Mouse (Mus musculus): ENCODE results near the gene Ppp1ca.

DNA sequence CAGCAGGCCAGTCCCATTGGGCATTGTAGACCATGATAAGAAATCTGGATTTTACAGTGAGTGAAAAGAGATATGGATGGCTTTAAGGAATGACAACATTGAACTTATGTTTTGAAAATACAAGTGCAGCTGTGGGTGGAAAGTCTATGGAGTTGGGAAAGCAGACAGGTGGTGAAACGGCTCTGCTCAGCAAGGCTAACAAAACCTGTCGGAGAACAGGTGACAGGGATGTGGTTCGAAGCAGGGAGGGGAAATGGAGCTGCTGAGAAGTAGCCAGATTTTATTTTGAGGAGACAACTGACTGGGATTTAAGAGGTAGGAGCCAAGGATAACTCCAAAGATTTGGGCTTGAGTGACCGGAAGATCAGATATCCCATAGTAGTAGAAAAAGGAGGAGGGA lies 42.7 kb downstream of the Ppp1ca start:
- TF ChIP-seq POLR2A (IDR thresholded peaks at IDR 0.05; ENCODE audit: borderline replicate concordance, low read depth, low read length) (no peak), CTCF (IDR thresholded peaks at IDR 0.05; ENCODE audit: low read depth, low read length) (no peak)
